Mouse (Mus musculus) C2C12 (cell line): ENCODE results near the gene Ccdc170. TPM values are rescaled to one million over a fixed set of nuclear protein-coding genes. Genes with fewer than 3 reads are reported as not detected.

Source experiments
- H3K27me3 ChIP-seq: one replicate; pipeline ENCODE4 v1.6.1; 2011; ENCODE audit not compliant: control insufficient read depth, insufficient read depth, insufficient read length
- H3K36me3 ChIP-seq: one replicate; pipeline ENCODE4 v1.6.1; 2011; ENCODE audit not compliant: control insufficient read depth, insufficient read depth
- H3K4me3 ChIP-seq: one replicate; pipeline ENCODE4 v1.5.1; 2011; ENCODE audit warnings: mild to moderate bottlenecking, control low read depth; ENCODE audit not compliant: poor library complexity, insufficient read depth, severe bottlenecking
- H3K79me2 ChIP-seq: one replicate; pipeline ENCODE4 v1.6.1; 2011; ENCODE audit not compliant: control insufficient read depth, insufficient read depth
- H3K79me3 ChIP-seq: one replicate; pipeline ENCODE4 v1.6.1; 2011; ENCODE audit warnings: low read depth, control low read depth
- H3ac ChIP-seq: one replicate; pipeline ENCODE3; 2011; ENCODE audit warnings: low read depth; ENCODE audit not compliant: control insufficient read depth, insufficient read length
- CEBPB ChIP-seq: IDR thresholded peaks from one replicate; pipeline ENCODE4 v1.6.1; 2011; ENCODE audit warnings: low read depth, mild to moderate bottlenecking, control low read depth, moderate library complexity
- CTCF ChIP-seq: IDR thresholded peaks from one replicate; pipeline ENCODE4 v1.5.1; 2011; ENCODE audit not compliant: control insufficient read depth, insufficient read depth, insufficient read length
- FOSL1 ChIP-seq: IDR thresholded peaks from one replicate; pipeline ENCODE4 v1.8.0; 2011; ENCODE audit warnings: mild to moderate bottlenecking, low read length; ENCODE audit not compliant: poor library complexity, insufficient read depth, severe bottlenecking
- MAX ChIP-seq: IDR thresholded peaks from one replicate; pipeline ENCODE4 v1.6.1; 2011; ENCODE audit warnings: mild to moderate bottlenecking, control low read depth
- MYOD1 ChIP-seq: IDR thresholded peaks from one replicate; pipeline ENCODE4 v1.6.1; 2011; ENCODE audit warnings: low read depth; ENCODE audit not compliant: control insufficient read depth, insufficient read length
- MYOG ChIP-seq: IDR thresholded peaks from one replicate; pipeline ENCODE4 v1.6.1; 2011; ENCODE audit not compliant: control insufficient read depth, insufficient read length; ENCODE audit errors: extremely low read depth
- USF1 ChIP-seq: IDR thresholded peaks from one replicate; pipeline ENCODE4 v1.6.1; 2011; ENCODE audit warnings: low read depth, mild to moderate bottlenecking, control low read depth, moderate library complexity
- polyA plus RNA-seq: library from polyadenylated mRNA; unstranded; fragments of >200 nt; fragmentation: generic; extraction: Trizol; gene quantifications from one replicate; pipeline ENCODE4 v1.2.1, GENCODE M21; 2012; ENCODE audit warnings: missing spikeins

The Ccdc170 gene
- polyA plus RNA-seq, 1 experiment: 0.02 TPM

GRCm38 (mm10) chr10:4528043-4528442, 45.7 kb downstream of the Ccdc170 start:
- Histone ChIP-seq H3K36me3 (no peaks in the 10 kb centered on the region), H3K4me3 (no peak overlapping the region), H3K79me3 (no peaks in the 10 kb centered on the region), H3K79me2 (no peaks in the 10 kb centered on the region), H3K27me3 (no peaks in the 10 kb centered on the region), H3ac (no peak overlapping the region)
- no peak for TF ChIP-seq CTCF
- no peak for TF ChIP-seq FOSL1
- no peak for TF ChIP-seq CEBPB
- no peak for TF ChIP-seq USF1
- TF ChIP-seq MYOG: no peak
- no peak for TF ChIP-seq MYOD1
- TF ChIP-seq MAX: no peak

GRCm38 (mm10) chr10:4530638-4531235, 48.4 kb downstream of the Ccdc170 start:
- no peaks in the 10 kb centered on the region for H3K79me2 ChIP-seq
- no peak for TF ChIP-seq MAX
- no peak for TF ChIP-seq FOSL1
- no peak for TF ChIP-seq MYOG
- no peak for TF ChIP-seq USF1
- TF ChIP-seq MYOD1: no peak
- no peak for TF ChIP-seq CEBPB
- H3K27me3 ChIP-seq: no peaks in the 10 kb centered on the region
- H3K36me3 ChIP-seq: no peaks in the 10 kb centered on the region
- no peak overlapping the region for H3K4me3 ChIP-seq
- no peak overlapping the region for H3ac ChIP-seq
- no peaks in the 10 kb centered on the region for H3K79me3 ChIP-seq

- no peaks in the 10 kb centered on the region for H3K36me3 ChIP-seq
- H3K4me3 ChIP-seq: no peak overlapping the region
- no peaks in the 10 kb centered on the region for H3K27me3 ChIP-seq
- no peak overlapping the region for H3ac ChIP-seq
- TF ChIP-seq MYOD1 (no peak), USF1 (no peak)
- H3K79me2 ChIP-seq: no peaks in the 10 kb centered on the region
- no peaks in the 10 kb centered on the region for H3K79me3 ChIP-seq
Observed at GRCm38 (mm10) chr10:4531933-4532332, 49.6 kb downstream of the Ccdc170 start.

GRCm38 (mm10) chr10:4532731-4533130, 50.4 kb downstream of the Ccdc170 start:
- H3ac ChIP-seq: no peak overlapping the region
- no peaks in the 10 kb centered on the region for H3K36me3 ChIP-seq
- no peaks in the 10 kb centered on the region for H3K27me3 ChIP-seq
- H3K4me3 ChIP-seq: no peak overlapping the region
- TF ChIP-seq USF1 (no peak), CEBPB (no peak), MYOD1 (no peak), CTCF (no peak), MAX (no peak), MYOG (no peak), FOSL1 (no peak)
- no peaks in the 10 kb centered on the region for H3K79me3 ChIP-seq
- H3K79me2 ChIP-seq: no peaks in the 10 kb centered on the region

GRCm38 (mm10) chr10:4533873-4534272, 51.6 kb downstream of the Ccdc170 start:
- no peaks in the 10 kb centered on the region for H3K79me2 ChIP-seq
- H3K4me3 ChIP-seq: no peak overlapping the region
- TF ChIP-seq FOSL1 (no peak), CTCF (no peak), MYOG (no peak), MAX (no peak), USF1 (no peak), CEBPB (no peak), MYOD1 (no peak)
- no peaks in the 10 kb centered on the region for H3K79me3 ChIP-seq
- H3K27me3 ChIP-seq: no peaks in the 10 kb centered on the region
- no peaks in the 10 kb centered on the region for H3K36me3 ChIP-seq
- H3ac ChIP-seq: no peak overlapping the region

- no peak overlapping the region for H3K4me3 ChIP-seq
- no peak overlapping the region for H3ac ChIP-seq
- H3K36me3 ChIP-seq: no peaks in the 10 kb centered on the region
- H3K79me3 ChIP-seq: no peaks in the 10 kb centered on the region
- H3K27me3 ChIP-seq: no peaks in the 10 kb centered on the region
- TF ChIP-seq MAX: no peak
- H3K79me2 ChIP-seq: no peaks in the 10 kb centered on the region
Observed at GRCm38 (mm10) chr10:4545550-4545949, 63.2 kb downstream of the Ccdc170 start.
